Mouse (Mus musculus): ENCODE results near the gene Lpcat1. TPM values are rescaled to one million over a fixed set of nuclear protein-coding genes. Genes with fewer than 3 reads are reported as not detected.

Lpcat1 gene
- polyA plus RNA-seq, 1 experiment from 2014 or later = 61.2 TPM

DNA sequence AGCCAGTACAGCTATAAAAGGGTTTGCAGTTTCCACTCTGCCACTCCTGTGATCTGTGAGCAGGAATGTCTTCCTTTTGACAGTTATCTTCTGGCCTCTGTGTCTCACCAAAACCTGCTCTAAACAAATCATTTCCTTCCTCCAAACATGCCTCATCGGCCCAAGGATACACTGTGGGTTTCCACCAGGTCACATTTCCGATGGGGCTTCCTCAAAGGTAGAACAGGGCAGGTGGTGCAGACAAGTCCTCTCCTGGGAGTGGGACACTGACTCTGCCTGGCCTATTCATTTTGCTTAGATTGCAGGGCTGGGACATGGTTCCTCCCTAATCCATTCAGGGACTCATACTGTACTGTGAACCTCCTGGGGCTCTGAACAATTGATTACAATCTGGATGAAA lies 1.8 kb upstream of the Lpcat1 start:
- 62% methylated on average over 2 of the region's 2 CpGs for WGBS
- ATAC-seq (ENCODE audit: insufficient number of reproducible peaks, insufficient read depth, low FRiP score, low TSS enrichment, low read depth) = no peak

DNA sequence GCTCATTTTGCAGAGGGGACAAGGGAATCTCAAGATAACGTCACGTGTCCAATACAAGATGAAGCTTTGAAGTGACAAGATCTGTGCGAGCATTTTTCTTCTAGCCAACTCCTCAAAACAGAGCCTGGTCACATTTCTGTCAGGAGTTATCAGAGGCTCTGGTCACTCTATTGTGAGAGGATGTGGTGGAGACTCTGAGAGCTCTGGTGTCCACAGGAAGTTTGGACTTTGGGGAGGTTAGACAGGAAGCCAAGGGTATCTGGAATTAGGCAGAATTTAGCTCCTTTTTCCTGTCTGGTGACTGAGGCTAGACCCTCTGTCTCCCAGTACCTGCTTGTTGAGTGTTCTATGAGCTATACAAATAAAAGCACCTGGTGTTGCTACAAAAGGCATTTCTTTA lies 586 bp upstream of the Lpcat1 start:
- ATAC-seq (ENCODE audit: insufficient number of reproducible peaks, insufficient read depth, low FRiP score, low TSS enrichment, low read depth) = no peak
- H3K4me3 ChIP-seq (replicated peaks) = no peak overlapping the region
- peak overlapping the region; percentile 86; the same call in 1 of the 2 replicates for H3K4me2 ChIP-seq
- 85% methylated on average over 3 of the region's 3 CpGs for WGBS
- peaks cover 25% of the 10 kb centered on the region for H3K4me1 ChIP-seq (replicated peaks)
- no peak overlapping the region for H3K27ac ChIP-seq
- peaks cover 12% of the 10 kb centered on the region; the same call in 1 of the 2 replicates for H3K36me3 ChIP-seq
- no peak overlapping the region for H3K9ac ChIP-seq (replicated peaks)
- no peaks in the 10 kb centered on the region for H3K9me3 ChIP-seq
- no peaks in the 10 kb centered on the region for H3K27me3 ChIP-seq

More for the DNA sequence above, 1.8 kb upstream of the Lpcat1 start:
- Histone ChIP-seq H3K27ac (0 out of 2 replicates have a peak overlapping the region, but pooled peaks have one; percentile 59), H3K27me3 (no peaks in the 10 kb centered on the region), H3K4me2 (no peak overlapping the region), H3K4me1 (replicated peaks) (peaks cover 25% of the 10 kb centered on the region), H3K4me3 (replicated peaks) (no peak overlapping the region), H3K9ac (replicated peaks) (no peak overlapping the region), H3K9me3 (no peaks in the 10 kb centered on the region), H3K36me3 (peaks cover 5% of the 10 kb centered on the region; the same call in 1 of the 2 replicates)

DNA sequence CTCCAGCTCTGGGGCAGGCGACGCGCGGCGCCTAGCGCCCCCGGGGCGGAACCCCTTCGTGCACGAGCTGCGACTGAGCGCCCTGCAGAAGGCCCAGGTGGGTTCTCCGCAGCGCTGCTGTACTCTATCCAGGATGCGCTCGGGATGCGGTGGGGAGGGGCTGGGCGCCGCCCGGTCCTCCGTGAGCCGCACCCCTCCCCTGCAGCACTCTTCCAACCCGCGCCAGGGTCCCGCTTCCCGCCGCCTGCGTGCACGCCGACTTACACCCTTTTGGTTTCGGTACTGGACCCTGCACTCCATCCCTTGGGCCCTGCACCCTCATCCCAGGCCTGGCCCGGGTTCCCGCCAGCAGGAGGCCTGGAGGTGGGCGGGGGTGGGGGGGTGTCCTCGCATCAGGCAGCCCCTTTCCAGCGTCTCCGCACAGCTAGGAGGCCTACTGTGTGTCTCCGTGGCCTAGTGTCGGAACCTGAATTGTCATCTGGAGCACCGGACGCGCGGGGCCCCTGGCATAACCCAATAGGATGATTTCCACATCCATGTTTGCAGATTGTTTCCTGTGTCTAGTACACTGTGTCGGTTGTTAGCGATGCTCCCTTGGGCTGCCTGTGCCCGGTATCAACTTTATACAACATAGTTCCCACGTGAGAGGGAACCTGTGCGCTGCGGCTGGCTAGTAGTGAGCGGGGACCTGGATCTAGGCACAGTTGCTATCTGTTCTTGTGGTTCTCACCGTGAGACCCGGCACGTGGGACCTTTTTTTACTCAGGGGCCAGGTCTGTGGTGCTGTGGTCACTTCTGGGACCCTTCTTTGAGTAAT lies 632 bp downstream of the Lpcat1 start:
- WGBS = under 1% methylated on average over 53 of the region's 53 CpGs
- H3K36me3 ChIP-seq = peaks cover 15% of the 10 kb centered on the region; the same call in 1 of the 2 replicates
- no peaks in the 10 kb centered on the region for H3K9me3 ChIP-seq
- peak; percentile 87 for ATAC-seq (ENCODE audit: insufficient number of reproducible peaks, insufficient read depth, low FRiP score, low TSS enrichment, low read depth)
- H3K4me2 ChIP-seq = peak overlapping the region; percentile 86
- no peaks in the 10 kb centered on the region for H3K27me3 ChIP-seq
- peaks cover 29% of the 10 kb centered on the region for H3K4me1 ChIP-seq (replicated peaks)
- H3K9ac ChIP-seq (replicated peaks) = peak overlapping the region; percentile 90
- peak overlapping the region; percentile 89 for H3K4me3 ChIP-seq (replicated peaks)
- H3K27ac ChIP-seq = peak overlapping the region; percentile 99

DNA sequence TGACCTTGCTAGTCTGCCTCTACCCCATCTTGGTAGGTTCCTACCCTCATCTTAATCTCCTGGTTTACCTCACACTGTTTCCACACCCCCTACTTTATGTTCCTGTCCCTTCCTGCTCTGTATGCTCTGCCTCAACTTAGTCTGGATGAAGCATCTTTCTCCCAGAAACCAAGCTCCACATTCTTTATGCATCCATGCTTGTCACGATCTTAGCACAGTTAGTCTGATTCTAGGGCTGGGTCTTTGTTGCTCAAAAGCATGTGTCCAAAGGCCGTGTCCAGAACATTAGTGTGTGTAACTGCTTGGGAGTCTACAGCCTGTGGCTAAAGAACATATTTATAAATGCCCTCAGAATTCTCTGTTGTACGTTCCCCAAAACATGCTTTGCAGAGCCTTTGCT lies 1.8 kb downstream of the Lpcat1 start:
- no peak overlapping the region for H3K27ac ChIP-seq
- no peaks in the 10 kb centered on the region for H3K27me3 ChIP-seq
- no peaks in the 10 kb centered on the region for H3K9me3 ChIP-seq
- peaks cover 15% of the 10 kb centered on the region; the same call in 1 of the 2 replicates for H3K36me3 ChIP-seq
- H3K4me3 ChIP-seq (replicated peaks) = peak overlapping the region; percentile 89; the same call in 1 of the 2 replicates
- H3K4me2 ChIP-seq = peak overlapping the region; percentile 86
- H3K9ac ChIP-seq (replicated peaks) = peak overlapping the region; percentile 90
- WGBS = 70% methylated on average over 3 of the region's 3 CpGs
- ATAC-seq (ENCODE audit: insufficient number of reproducible peaks, insufficient read depth, low FRiP score, low TSS enrichment, low read depth) = no peak
- peaks cover 30% of the 10 kb centered on the region for H3K4me1 ChIP-seq (replicated peaks)

DNA sequence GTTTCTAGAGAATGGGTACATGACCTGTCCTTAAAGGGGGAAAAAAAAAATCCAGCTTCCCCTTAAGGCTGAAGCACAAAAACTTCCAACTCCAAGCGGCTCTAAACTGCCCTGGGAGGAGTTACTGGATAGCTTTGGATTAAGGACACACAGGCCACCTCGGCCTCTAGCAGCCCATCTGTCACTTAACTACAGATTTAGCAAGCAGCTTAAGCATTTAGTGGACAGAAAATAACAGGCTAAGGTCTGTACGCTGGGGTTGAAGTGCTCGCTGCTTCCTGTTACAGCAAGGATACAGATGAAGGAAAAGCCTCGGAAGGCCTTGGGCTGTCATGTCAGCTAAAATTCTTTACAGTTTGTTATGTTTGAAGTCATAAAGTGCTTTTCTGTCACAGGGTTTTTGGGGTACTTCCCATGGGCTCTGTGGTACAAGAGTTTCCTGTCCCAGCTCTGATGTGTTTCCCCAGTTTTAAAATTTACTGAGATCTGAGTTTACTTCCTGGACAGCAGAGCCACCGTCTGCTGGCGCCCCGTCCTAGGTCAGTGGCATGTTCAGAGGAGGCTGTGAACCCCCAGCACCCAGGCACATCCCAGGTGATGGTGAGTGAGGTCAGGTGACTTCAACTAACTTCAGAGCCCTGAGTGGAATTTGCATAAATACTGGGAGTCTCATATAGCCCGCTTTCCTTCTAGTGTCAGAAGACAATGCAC lies 2.4 kb downstream of the Lpcat1 start:
- 71% methylated on average over 9 of the region's 9 CpGs for WGBS
- no peak for ATAC-seq (ENCODE audit: insufficient number of reproducible peaks, insufficient read depth, low FRiP score, low TSS enrichment, low read depth)
- Histone ChIP-seq H3K9ac (replicated peaks) (peak overlapping the region; percentile 90; the same call in 1 of the 2 replicates), H3K36me3 (peaks cover 16% of the 10 kb centered on the region), H3K27me3 (no peaks in the 10 kb centered on the region), H3K27ac (no peak overlapping the region), H3K9me3 (no peaks in the 10 kb centered on the region), H3K4me2 (peak overlapping the region; percentile 86), H3K4me1 (replicated peaks) (peaks cover 30% of the 10 kb centered on the region), H3K4me3 (replicated peaks) (0 out of 2 replicates have a peak overlapping the region, but pooled peaks have one; percentile 89)

DNA sequence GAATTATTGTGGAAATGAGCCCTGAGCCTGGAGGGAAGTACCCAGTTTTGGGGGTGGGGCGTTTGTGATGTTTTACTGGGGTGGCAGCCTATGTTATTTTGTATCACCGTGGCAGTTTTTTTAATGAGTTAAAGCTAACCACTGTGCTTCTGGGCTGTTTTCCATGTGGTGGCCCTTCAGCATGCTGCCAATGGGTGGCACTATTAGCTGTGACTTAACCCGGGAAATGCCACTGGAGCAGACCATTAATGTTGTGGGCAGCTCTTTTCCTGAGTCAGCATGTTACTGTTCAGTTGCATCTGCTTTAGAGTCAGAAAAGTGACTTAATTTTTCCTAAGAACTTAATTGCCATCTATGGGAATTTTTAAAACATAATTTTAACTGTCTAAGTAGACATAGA lies 5.5 kb downstream of the Lpcat1 start:
- Histone ChIP-seq H3K4me2 (no peak overlapping the region), H3K4me3 (replicated peaks) (no peak overlapping the region), H3K36me3 (peaks cover 27% of the 10 kb centered on the region), H3K27ac (no peak overlapping the region), H3K4me1 (replicated peaks) (peaks cover 38% of the 10 kb centered on the region), H3K9ac (replicated peaks) (no peak overlapping the region), H3K27me3 (no peaks in the 10 kb centered on the region), H3K9me3 (no peaks in the 10 kb centered on the region)
- no peak for ATAC-seq (ENCODE audit: insufficient number of reproducible peaks, insufficient read depth, low FRiP score, low TSS enrichment, low read depth)
- 67% methylated on average over 3 of the region's 3 CpGs for WGBS

DNA sequence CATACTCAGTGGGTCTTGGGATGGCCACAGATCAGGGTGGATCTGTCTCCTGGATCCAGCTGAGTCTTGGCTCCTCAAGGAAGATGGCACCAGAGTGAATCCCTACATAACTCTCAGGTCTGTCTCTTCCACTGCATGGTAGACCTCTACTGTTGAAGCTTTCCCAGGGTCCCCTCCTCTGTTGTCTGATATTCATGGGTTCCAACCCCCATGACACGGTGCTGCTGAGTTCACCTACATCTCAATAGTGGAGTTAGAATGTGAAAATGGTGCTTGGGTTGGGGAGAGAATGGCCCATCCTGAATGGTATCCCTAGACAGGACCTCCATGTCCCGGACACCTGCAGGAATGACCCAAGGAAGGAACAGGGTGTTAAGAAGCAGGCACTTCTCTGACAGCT lies 6.7 kb downstream of the Lpcat1 start:
- H3K36me3 ChIP-seq = peaks cover 27% of the 10 kb centered on the region
- ATAC-seq (ENCODE audit: insufficient number of reproducible peaks, insufficient read depth, low FRiP score, low TSS enrichment, low read depth) = no peak

DNA sequence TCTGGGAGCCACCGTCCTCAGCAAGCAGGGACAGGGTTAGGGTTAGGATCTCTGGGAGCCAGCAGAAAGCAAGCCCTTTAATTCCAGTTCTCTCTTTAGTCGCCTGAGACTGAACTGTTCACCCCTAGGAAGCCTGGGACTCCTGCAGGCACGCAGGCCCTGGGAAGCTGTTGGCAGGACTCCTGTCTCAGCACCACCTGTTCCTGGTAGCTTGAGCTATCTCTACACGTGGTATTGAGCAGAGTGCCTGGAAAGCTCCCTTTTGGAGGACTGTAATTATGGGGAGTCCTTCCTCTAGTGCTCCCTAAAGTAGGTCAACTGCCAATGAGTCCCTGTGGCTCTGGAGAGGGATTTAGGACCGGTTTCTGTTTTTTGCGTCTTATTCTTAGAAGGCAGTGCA lies 7.2 kb downstream of the Lpcat1 start:
- H3K4me3 ChIP-seq (replicated peaks) = no peak overlapping the region
- no peak overlapping the region for H3K27ac ChIP-seq
- peaks cover 27% of the 10 kb centered on the region for H3K36me3 ChIP-seq
- peaks cover 34% of the 10 kb centered on the region for H3K4me1 ChIP-seq (replicated peaks)
- no peak overlapping the region for H3K4me2 ChIP-seq
- no peaks in the 10 kb centered on the region for H3K27me3 ChIP-seq
- no peak overlapping the region for H3K9ac ChIP-seq (replicated peaks)
- ATAC-seq (ENCODE audit: insufficient number of reproducible peaks, insufficient read depth, low FRiP score, low TSS enrichment, low read depth) = no peak
- H3K9me3 ChIP-seq = no peaks in the 10 kb centered on the region
- 83% methylated on average over 6 of the region's 6 CpGs for whole genome bisulfite sequencing

More for the DNA sequence above, 6.7 kb downstream of the Lpcat1 start:
- H3K9me3 ChIP-seq = no peaks in the 10 kb centered on the region
- no peaks in the 10 kb centered on the region for H3K27me3 ChIP-seq
- H3K9ac ChIP-seq (replicated peaks) = no peak overlapping the region
- H3K4me2 ChIP-seq = no peak overlapping the region
- 94% methylated on average over 2 of the region's 2 CpGs for WGBS
- peaks cover 38% of the 10 kb centered on the region for H3K4me1 ChIP-seq (replicated peaks)
- H3K4me3 ChIP-seq (replicated peaks) = no peak overlapping the region
- H3K27ac ChIP-seq = no peak overlapping the region

DNA sequence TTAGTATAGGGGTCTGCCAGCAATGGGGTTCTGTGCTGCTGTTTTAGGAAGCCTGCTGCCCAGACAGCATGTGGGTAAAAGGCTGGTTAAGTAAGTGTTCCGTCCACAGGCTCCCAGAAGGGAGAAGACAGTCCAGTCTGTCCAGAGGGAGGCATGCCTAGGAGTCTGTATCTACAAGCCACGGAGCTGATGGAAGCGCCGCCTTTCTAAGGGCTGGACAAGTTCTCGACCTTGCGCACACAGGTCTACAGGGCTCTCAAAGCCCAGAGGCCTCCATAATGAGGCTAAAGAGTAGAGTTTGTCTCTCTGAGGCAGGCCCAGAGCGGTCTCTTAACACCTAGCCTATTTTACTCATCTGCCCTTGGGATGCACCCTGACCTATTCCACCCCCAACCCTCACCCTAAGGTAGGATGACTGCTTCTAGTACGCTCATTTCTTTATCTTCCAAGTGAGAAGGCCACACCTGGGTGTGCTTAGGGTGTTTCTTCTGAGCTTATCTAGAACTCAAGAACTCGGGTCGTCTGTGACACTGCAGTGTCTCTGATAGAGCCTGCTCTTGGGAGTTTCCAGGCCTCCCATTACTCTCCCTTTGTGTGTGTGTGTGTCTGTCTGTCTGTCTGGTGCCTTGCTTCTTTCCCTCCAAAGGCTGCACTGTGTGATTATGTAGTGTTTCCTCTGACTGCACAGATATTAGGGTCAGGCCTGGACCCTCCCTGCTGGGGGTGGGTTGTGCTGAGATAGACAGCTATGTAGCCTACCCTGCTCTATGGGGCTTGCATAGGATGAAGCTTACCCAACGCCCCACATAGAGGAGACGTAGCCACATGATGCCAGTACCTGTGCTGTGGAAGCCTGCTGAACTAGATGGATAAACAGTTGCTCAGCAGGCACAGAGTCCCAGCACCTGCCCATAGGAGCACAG lies 8.3 kb downstream of the Lpcat1 start:
- peaks cover 21% of the 10 kb centered on the region for H3K36me3 ChIP-seq
- H3K4me3 ChIP-seq (replicated peaks) = no peak overlapping the region
- ATAC-seq (ENCODE audit: insufficient number of reproducible peaks, insufficient read depth, low FRiP score, low TSS enrichment, low read depth) = no peak
- no peaks in the 10 kb centered on the region for H3K9me3 ChIP-seq
- WGBS = 91% methylated on average over 12 of the region's 12 CpGs
- H3K27me3 ChIP-seq = no peaks in the 10 kb centered on the region
- H3K4me1 ChIP-seq (replicated peaks) = peaks cover 27% of the 10 kb centered on the region
- H3K4me2 ChIP-seq = no peak overlapping the region
- no peak overlapping the region for H3K9ac ChIP-seq (replicated peaks)
- peak overlapping the region; percentile 17; the same call in 1 of the 2 replicates for H3K27ac ChIP-seq

DNA sequence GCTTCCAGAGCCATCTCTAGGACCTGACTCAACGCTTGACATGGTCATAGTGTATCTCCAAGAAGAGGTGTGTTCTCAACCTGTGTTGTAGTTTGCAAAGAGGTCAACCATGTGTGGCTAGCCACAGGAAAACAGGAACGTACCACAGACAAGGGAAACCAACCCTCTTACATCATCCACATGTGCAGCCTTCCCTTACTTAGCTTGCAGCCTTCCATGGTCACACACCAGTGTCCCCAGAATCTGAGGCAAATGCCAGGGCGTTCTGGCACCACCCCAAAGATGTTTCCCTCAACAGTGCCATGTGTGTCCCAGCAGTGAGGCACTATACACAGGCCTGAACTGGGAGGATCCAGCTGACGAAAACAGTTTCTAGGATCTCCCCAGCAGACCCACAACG lies 9.3 kb downstream of the Lpcat1 start:
- 87% methylated on average over 5 of the region's 5 CpGs for WGBS
- no peak overlapping the region for H3K27ac ChIP-seq
- no peak overlapping the region for H3K4me3 ChIP-seq (replicated peaks)
- no peak overlapping the region for H3K9ac ChIP-seq (replicated peaks)
- peaks cover 16% of the 10 kb centered on the region for H3K36me3 ChIP-seq
- H3K4me1 ChIP-seq (replicated peaks) = peaks cover 27% of the 10 kb centered on the region
- no peaks in the 10 kb centered on the region for H3K9me3 ChIP-seq
- no peaks in the 10 kb centered on the region for H3K27me3 ChIP-seq
- no peak for ATAC-seq (ENCODE audit: insufficient number of reproducible peaks, insufficient read depth, low FRiP score, low TSS enrichment, low read depth)
- no peak overlapping the region for H3K4me2 ChIP-seq
